Mouse (Mus musculus): ENCODE results near the gene D11Wsu47e.

- TF ChIP-seq TAL1 (conservative IDR thresholded peaks at IDR 0.05; ENCODE audit: low read depth, low read length) (no peak), POLR2AphosphoS5 (IDR thresholded peaks at IDR 0.05; ENCODE audit: insufficient replicate concordance, low read depth, low read length) (no peak), CTCF (IDR thresholded peaks at IDR 0.05; ENCODE audit: low read depth, low read length) (no peak), GATA2 (IDR thresholded peaks at IDR 0.05; ENCODE audit: borderline replicate concordance, low read depth, low read length) (no peak), GATA1 (IDR thresholded peaks at IDR 0.05; ENCODE audit: borderline replicate concordance, low read length) (no peak)
These were observed 26.8 kb downstream of the D11Wsu47e start for GRCm38 (mm10) chr11:113711061-113711460.
